Mouse (Mus musculus): ENCODE results near the gene Blm. TPM values are rescaled to one million over a fixed set of nuclear protein-coding genes. Genes with fewer than 3 reads are reported as not detected.

Blm gene
- polyA plus RNA-seq, 1 experiment from 2014 or later = 11.3 TPM

DNA sequence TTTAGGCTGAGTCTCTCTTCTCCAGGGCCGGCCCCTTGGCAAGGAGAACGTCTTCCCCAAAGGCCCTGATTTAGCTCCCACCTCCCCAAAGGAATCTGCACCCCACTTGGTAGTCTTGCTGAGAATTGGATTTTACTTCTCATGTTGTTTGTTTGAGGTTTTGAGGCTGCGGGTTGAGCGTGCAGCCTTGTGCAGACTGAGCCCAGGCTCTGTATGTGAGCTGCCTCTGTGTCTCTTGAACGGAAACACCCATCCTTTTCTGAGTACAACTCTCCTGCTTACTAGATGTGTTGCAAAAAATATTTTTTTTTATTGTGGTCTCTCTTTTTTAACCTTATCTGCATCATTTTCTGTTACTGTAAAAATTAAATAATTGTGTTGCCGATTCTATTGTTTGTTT lies 113.3 kb downstream of the Blm start:
- no peaks in the 10 kb centered on the region for H3K36me3 ChIP-seq (replicated peaks; ENCODE audit: control insufficient read depth, insufficient read depth)
- H3K9me3 ChIP-seq (ENCODE audit: control insufficient read depth, low read length) = no peaks in the 10 kb centered on the region
- WGBS = 90% methylated on average over 6 of the region's 6 CpGs
- no peak overlapping the region for H3K4me2 ChIP-seq (replicated peaks)
- no peak overlapping the region for H3K27ac ChIP-seq
- H3K4me1 ChIP-seq (replicated peaks; ENCODE audit: control insufficient read depth, insufficient read depth, low read length) = 0 out of 2 replicates have a peak, but pooled peaks cover 2% of the 10 kb centered on the region
- H3K4me3 ChIP-seq (replicated peaks; ENCODE audit: low read length) = no peak overlapping the region
- H3K9ac ChIP-seq = no peak overlapping the region
- no peak for DNase-seq (ENCODE audit: low spot score)
- no peaks in the 10 kb centered on the region for H3K27me3 ChIP-seq (ENCODE audit: control insufficient read depth, insufficient read depth, low read length)
- ATAC-seq (ENCODE audit: low FRiP score) = no peak

GRCm38 (mm10) chr7:80420586-80420985 lies 114.3 kb downstream of the Blm start:
- 0 out of 2 replicates have a peak, but pooled peaks cover 2% of the 10 kb centered on the region for H3K4me1 ChIP-seq (replicated peaks; ENCODE audit: control insufficient read depth, insufficient read depth, low read length)
- WGBS = 85% methylated on average over 4 of the region's 4 CpGs
- no peaks in the 10 kb centered on the region for H3K36me3 ChIP-seq (replicated peaks; ENCODE audit: control insufficient read depth, insufficient read depth)
- H3K27ac ChIP-seq = no peak overlapping the region
- no peak for DNase-seq (ENCODE audit: low spot score)
- no peak for ATAC-seq (ENCODE audit: low FRiP score)
- no peaks in the 10 kb centered on the region for H3K27me3 ChIP-seq (ENCODE audit: control insufficient read depth, insufficient read depth, low read length)
- no peak overlapping the region for H3K4me3 ChIP-seq (replicated peaks; ENCODE audit: low read length)
- H3K9ac ChIP-seq = no peak overlapping the region
- H3K4me2 ChIP-seq (replicated peaks) = no peak overlapping the region
- H3K9me3 ChIP-seq (ENCODE audit: control insufficient read depth, low read length) = no peaks in the 10 kb centered on the region

DNA sequence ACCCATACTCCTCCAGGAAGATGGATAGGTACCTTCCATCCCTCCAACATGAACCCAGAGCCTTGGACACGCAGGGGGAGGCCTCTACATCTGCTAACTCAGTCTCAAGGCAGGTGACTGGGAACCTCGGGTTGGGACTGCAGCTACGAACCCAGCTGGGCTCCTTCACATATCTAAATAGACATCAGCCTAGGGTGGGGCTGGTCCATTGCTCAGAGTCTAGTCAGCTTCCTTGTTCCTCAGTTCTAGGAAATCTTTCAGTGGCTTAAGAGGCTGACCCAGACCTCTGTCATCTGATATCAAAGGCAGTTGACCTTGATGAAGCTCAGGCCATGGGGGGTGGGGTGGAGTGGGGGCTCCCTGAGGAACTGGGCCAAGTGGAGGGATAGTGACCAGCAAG lies 115.6 kb downstream of the Blm start:
- no peaks in the 10 kb centered on the region for H3K27me3 ChIP-seq (ENCODE audit: control insufficient read depth, insufficient read depth, low read length)
- DNase-seq (ENCODE audit: low spot score) (no peak), ATAC-seq (ENCODE audit: low FRiP score) (no peak)
- H3K4me3 ChIP-seq (replicated peaks; ENCODE audit: low read length) = no peak overlapping the region
- no peak overlapping the region for H3K4me2 ChIP-seq (replicated peaks)
- WGBS = 83% methylated on average over 3 of the region's 3 CpGs
- H3K4me1 ChIP-seq (replicated peaks; ENCODE audit: control insufficient read depth, insufficient read depth, low read length) = 0 out of 2 replicates have a peak, but pooled peaks cover 2% of the 10 kb centered on the region
- H3K9me3 ChIP-seq (ENCODE audit: control insufficient read depth, low read length) = no peaks in the 10 kb centered on the region
- no peak overlapping the region for H3K27ac ChIP-seq
- H3K9ac ChIP-seq = no peak overlapping the region
- H3K36me3 ChIP-seq (replicated peaks; ENCODE audit: control insufficient read depth, insufficient read depth) = no peaks in the 10 kb centered on the region

- Histone ChIP-seq H3K9ac (no peak overlapping the region), H3K4me1 (replicated peaks; ENCODE audit: control insufficient read depth, insufficient read depth, low read length) (0 out of 2 replicates have a peak, but pooled peaks cover 2% of the 10 kb centered on the region), H3K4me2 (replicated peaks) (no peak overlapping the region), H3K9me3 (ENCODE audit: control insufficient read depth, low read length) (no peaks in the 10 kb centered on the region), H3K4me3 (replicated peaks; ENCODE audit: low read length) (no peak overlapping the region), H3K27me3 (ENCODE audit: control insufficient read depth, insufficient read depth, low read length) (no peaks in the 10 kb centered on the region), H3K36me3 (replicated peaks; ENCODE audit: control insufficient read depth, insufficient read depth) (no peaks in the 10 kb centered on the region), H3K27ac (no peak overlapping the region)
- ATAC-seq (ENCODE audit: low FRiP score) = no peak
- WGBS = 72% methylated on average over 3 of the region's 3 CpGs
- no peak for DNase-seq (ENCODE audit: low spot score)
These were observed 116.9 kb downstream of the Blm start for GRCm38 (mm10) chr7:80418036-80418435.

- no peak overlapping the region for H3K4me3 ChIP-seq (replicated peaks; ENCODE audit: low read length)
- no peaks in the 10 kb centered on the region for H3K9me3 ChIP-seq (ENCODE audit: control insufficient read depth, low read length)
- H3K36me3 ChIP-seq (replicated peaks; ENCODE audit: control insufficient read depth, insufficient read depth) = no peaks in the 10 kb centered on the region
- H3K4me1 ChIP-seq (replicated peaks; ENCODE audit: control insufficient read depth, insufficient read depth, low read length) = no peaks in the 10 kb centered on the region
- H3K9ac ChIP-seq = no peak overlapping the region
- ATAC-seq (ENCODE audit: low FRiP score) (no peak), DNase-seq (ENCODE audit: low spot score) (no peak)
- H3K27ac ChIP-seq = no peak overlapping the region
- no peak overlapping the region for H3K4me2 ChIP-seq (replicated peaks)
- H3K27me3 ChIP-seq (ENCODE audit: control insufficient read depth, insufficient read depth, low read length) = no peaks in the 10 kb centered on the region
These were observed 117.3 kb downstream of the Blm start for GRCm38 (mm10) chr7:80417601-80418000.

DNA sequence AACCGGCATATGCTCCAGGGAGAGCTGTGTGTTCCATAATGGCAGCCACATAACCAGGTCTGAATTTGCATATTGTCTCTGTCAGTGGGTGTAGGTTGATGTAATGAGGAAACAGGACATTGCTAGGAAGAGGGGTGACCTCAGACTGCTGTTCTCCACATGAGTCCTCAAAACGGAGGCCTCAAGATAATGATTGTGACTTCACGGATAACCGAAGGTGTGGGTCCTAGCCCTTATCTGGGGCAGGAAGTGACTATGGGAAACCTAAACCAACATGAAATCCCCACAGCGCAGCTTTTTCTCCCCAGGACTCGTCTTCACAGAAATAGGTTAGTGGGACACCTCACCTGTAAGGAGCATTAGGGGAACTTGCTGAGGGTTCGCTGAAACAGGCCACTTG lies 118.0 kb downstream of the Blm start:
- no peak for ATAC-seq (ENCODE audit: low FRiP score)
- no peaks in the 10 kb centered on the region for H3K9me3 ChIP-seq (ENCODE audit: control insufficient read depth, low read length)
- WGBS = 91% methylated on average over 7 of the region's 7 CpGs

DNA sequence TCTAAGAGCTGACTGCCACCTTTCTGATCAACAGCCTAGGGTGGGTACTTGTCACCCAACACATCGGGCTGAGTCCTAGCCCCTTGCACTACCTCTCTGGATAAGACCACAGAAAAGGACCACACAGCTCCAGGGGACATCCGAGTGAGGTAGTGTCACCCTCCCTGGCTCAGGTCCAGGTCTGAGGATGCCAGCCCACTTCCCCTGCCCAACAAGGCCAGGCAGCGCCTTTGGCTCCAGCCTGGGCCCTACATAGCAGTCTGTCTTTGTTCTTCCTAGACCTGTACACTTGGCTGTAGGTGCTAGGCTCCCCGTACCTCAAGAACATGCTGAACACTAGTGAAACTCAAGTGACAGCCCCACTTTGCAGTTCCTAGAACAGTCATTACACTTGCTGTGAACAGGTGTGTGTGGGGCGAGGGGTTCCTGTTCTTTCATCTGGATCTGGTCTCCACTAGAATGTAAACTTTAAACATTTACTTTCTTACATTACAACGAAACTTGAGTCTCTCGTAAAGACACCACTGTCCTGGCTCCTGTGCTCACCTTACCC lies 120.5 kb downstream of the Blm start:
- no peaks in the 10 kb centered on the region for H3K36me3 ChIP-seq (replicated peaks; ENCODE audit: control insufficient read depth, insufficient read depth)
- H3K4me1 ChIP-seq (replicated peaks; ENCODE audit: control insufficient read depth, insufficient read depth, low read length) = no peaks in the 10 kb centered on the region
- H3K4me3 ChIP-seq (replicated peaks; ENCODE audit: low read length) = no peak overlapping the region
- no peak for ATAC-seq (ENCODE audit: low FRiP score)
- H3K27ac ChIP-seq = no peak overlapping the region
- no peak overlapping the region for H3K9ac ChIP-seq
- 83% methylated on average over 7 of the region's 7 CpGs for WGBS
- DNase-seq (ENCODE audit: low spot score) = no peak
- no peaks in the 10 kb centered on the region for H3K9me3 ChIP-seq (ENCODE audit: control insufficient read depth, low read length)
- no peak overlapping the region for H3K4me2 ChIP-seq (replicated peaks)
- H3K27me3 ChIP-seq (ENCODE audit: control insufficient read depth, insufficient read depth, low read length) = no peaks in the 10 kb centered on the region

More for the DNA sequence above, 118.0 kb downstream of the Blm start:
- Histone ChIP-seq H3K27ac (no peak overlapping the region), H3K4me3 (replicated peaks; ENCODE audit: low read length) (no peak overlapping the region), H3K4me2 (replicated peaks) (no peak overlapping the region), H3K36me3 (replicated peaks; ENCODE audit: control insufficient read depth, insufficient read depth) (no peaks in the 10 kb centered on the region), H3K9ac (no peak overlapping the region), H3K27me3 (ENCODE audit: control insufficient read depth, insufficient read depth, low read length) (no peaks in the 10 kb centered on the region), H3K4me1 (replicated peaks; ENCODE audit: control insufficient read depth, insufficient read depth, low read length) (no peaks in the 10 kb centered on the region)
- no peak for DNase-seq (ENCODE audit: low spot score)

DNA sequence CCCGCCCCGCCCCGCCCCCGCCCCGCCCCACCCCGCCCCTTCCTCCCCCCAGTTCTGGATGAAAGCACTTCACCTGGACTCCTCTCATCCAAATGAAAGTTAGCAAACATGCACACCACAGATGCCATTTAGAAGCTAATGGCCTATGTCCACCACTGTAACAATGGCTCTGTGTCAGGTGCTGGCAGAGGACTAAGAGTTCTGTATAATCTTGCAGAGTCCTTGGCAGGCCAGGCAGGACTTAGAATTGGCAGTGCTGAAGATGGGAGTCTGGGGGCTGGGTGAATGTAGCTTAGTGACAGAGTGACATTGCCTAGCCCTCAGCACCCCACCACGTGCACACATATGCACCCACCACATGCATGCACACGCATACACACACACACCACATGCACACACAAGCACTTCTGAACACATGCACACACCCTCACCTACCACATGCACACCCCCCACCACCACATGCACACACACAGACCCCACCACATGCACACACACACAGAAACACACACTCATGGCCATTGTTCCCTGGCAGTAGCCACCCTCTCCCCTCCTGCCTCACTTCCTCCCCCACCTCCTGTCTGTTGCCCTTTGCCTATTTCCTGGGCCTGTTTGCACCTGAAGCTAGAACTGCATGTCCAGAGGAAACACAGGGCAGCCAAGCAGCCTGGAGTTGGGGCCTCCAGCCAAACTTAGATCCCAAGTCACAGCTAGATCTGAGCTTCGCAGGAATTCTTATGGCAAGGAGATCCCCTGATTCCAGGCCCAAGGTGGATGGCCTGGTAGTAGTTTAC lies 121.2 kb downstream of the Blm start:
- no peaks in the 10 kb centered on the region for H3K9me3 ChIP-seq (ENCODE audit: control insufficient read depth, low read length)
- DNase-seq (ENCODE audit: low spot score) (no peak), ATAC-seq (ENCODE audit: low FRiP score) (no peak)
- no peak overlapping the region for H3K9ac ChIP-seq
- H3K36me3 ChIP-seq (replicated peaks; ENCODE audit: control insufficient read depth, insufficient read depth) = no peaks in the 10 kb centered on the region
- WGBS = 71% methylated on average over 9 of the region's 9 CpGs
- H3K27ac ChIP-seq = no peak overlapping the region
- H3K4me2 ChIP-seq (replicated peaks) = no peak overlapping the region
- no peaks in the 10 kb centered on the region for H3K27me3 ChIP-seq (ENCODE audit: control insufficient read depth, insufficient read depth, low read length)
- H3K4me3 ChIP-seq (replicated peaks; ENCODE audit: low read length) = no peak overlapping the region
- H3K4me1 ChIP-seq (replicated peaks; ENCODE audit: control insufficient read depth, insufficient read depth, low read length) = no peaks in the 10 kb centered on the region

DNA sequence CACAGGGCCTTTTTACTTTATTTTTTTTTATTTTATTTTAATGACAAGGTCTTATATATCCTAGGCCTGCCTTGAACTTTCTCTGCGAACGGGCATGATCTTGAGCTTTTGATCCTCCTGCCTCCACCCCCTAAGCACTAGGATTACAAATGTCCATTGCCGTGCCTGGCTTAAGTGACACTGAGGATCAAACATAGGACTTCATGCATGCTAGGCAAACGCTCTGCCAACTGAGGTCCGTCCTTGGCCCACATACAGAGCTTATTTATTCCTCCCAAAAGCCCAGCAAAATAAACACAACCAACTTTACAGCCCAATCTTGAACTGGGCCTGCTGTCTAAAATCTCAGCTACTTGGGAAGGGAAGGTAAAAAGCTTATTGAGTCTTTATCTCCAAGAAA lies 122.1 kb downstream of the Blm start:
- no peaks in the 10 kb centered on the region for H3K9me3 ChIP-seq (ENCODE audit: control insufficient read depth, low read length)
- whole genome bisulfite sequencing = 87% methylated on average over 5 of the region's 5 CpGs

More for the DNA sequence above, 122.1 kb downstream of the Blm start:
- Histone ChIP-seq H3K9ac (no peak overlapping the region), H3K4me3 (replicated peaks; ENCODE audit: low read length) (no peak overlapping the region), H3K4me1 (replicated peaks; ENCODE audit: control insufficient read depth, insufficient read depth, low read length) (no peaks in the 10 kb centered on the region), H3K36me3 (replicated peaks; ENCODE audit: control insufficient read depth, insufficient read depth) (no peaks in the 10 kb centered on the region), H3K4me2 (replicated peaks) (no peak overlapping the region), H3K27me3 (ENCODE audit: control insufficient read depth, insufficient read depth, low read length) (no peaks in the 10 kb centered on the region), H3K27ac (no peak overlapping the region)
- DNase-seq (ENCODE audit: low spot score) (no peak), ATAC-seq (ENCODE audit: low FRiP score) (no peak)

Measured in hindbrain, embryonic 14.5 days (tissue).